Mouse (Mus musculus) cerebellum, adult 2 months (tissue): ENCODE results near the gene Zbtb7b.

Experiments
- CTCF ChIP-seq: fragments of 200-500 bp; IDR thresholded peaks from 2 replicates; pipeline ENCODE4 v1.5.1; 2011; ENCODE audit warnings: low read depth, mild to moderate bottlenecking, control low read depth, low read length, moderate library complexity, borderline replicate concordance; ENCODE audit not compliant: insufficient read depth
- POLR2A ChIP-seq: fragments of 200-500 bp; IDR thresholded peaks from 2 replicates; pipeline ENCODE4 v1.6.1; 2011; ENCODE audit warnings: low read length, control low read depth, borderline replicate concordance; ENCODE audit not compliant: insufficient read depth

- no peak for TF ChIP-seq POLR2A
- no peak for TF ChIP-seq CTCF
Observed at GRCm38 (mm10) chr3:89377831-89378230, 16.7 kb downstream of the Zbtb7b start.
